Comparison of ENCODE assay signal across 15 mouse cellular contexts in genomic region chr16:72402381-72402780, GRCm38 (mm10).
DNase-seq lines count a peak whose midpoint lies in the region; ATAC-seq and TF ChIP-seq lines count a peak whose summit lies in the region.
"Had no signal": no experiment of that assay in that cellular context is flagged by ENCODE, and none has a peak within 500 bp of the region (broad histone marks: within the 10 kb centered on the region; RNA-seq: fewer than 3 reads in every experiment).

No protein-coding gene starts in this region.

- H3K9me3 ChIP-seq in forebrain, embryonic 10.5 days: no peaks in the 10 kb centered on the region
- no peaks in the 10 kb centered on the region for H3K9me3 ChIP-seq in forebrain, postnatal 0 days (ENCODE audit: low read length)
- H3K9me3 ChIP-seq in forebrain, embryonic 14.5 days (replicated peaks; ENCODE audit: control insufficient read depth, low read length): no peaks in the 10 kb centered on the region
- H3K9me3 ChIP-seq in midbrain, embryonic 15.5 days: no peaks in the 10 kb centered on the region
- H3K9me3 ChIP-seq: G1E; heart, embryonic 10.5 days had no signal

- H3K4me2 ChIP-seq in forebrain, postnatal 0 days (ENCODE audit: low read depth): no peak overlapping the region
- H3K4me2 ChIP-seq in forebrain, embryonic 14.5 days (ENCODE audit: low read length): peak overlapping the region; percentile 12; the same call in 1 of the 2 replicates
- H3K4me2 ChIP-seq in midbrain, embryonic 15.5 days: peak overlapping the region; percentile 18; the same call in 1 of the 2 replicates
- H3K4me2 ChIP-seq: limb, embryonic 13.5 days; lung, embryonic 14.5 days had no signal

- peak; percentile 22 for DNase-seq in forebrain, embryonic 10.5 days (ENCODE audit: extremely low spot score, low spot score)
- no peak for DNase-seq in forebrain, postnatal 0 days
- peak; percentile 80 for DNase-seq in brain, embryonic 14.5 days (ENCODE audit: low read depth)
- peak; percentile 60 for DNase-seq in forebrain, embryonic 14.5 days (ENCODE audit: low spot score)
- no peak for DNase-seq in ovary, postnatal 36 days (ENCODE audit: low spot score)
- no peak for DNase-seq in cerebellum, postnatal 4 days (ENCODE audit: low spot score in 2 of 2)
- DNase-seq in heart, postnatal 4 days: no peak
- DNase-seq: layer of hippocampus, adult 9-11 months; lung, embryonic 14.5 days had no signal

- ATAC-seq in forebrain, postnatal 0 days: no peak
- ATAC-seq in forebrain, embryonic 14.5 days: peak; percentile 73
- ATAC-seq in midbrain, embryonic 15.5 days (replicated peaks): 0 out of 2 replicates have a peak, but pooled peaks have one; percentile 39
- ATAC-seq: activated CD4-positive, CD25-positive, alpha-beta regulatory T cell, adult 4 months; intestine, embryonic 16.5 days had no signal

- no peak overlapping the region for H3K9ac ChIP-seq in forebrain, postnatal 0 days
- H3K9ac ChIP-seq in forebrain, embryonic 14.5 days (ENCODE audit: low read length): no peak overlapping the region
- H3K9ac ChIP-seq in midbrain, embryonic 15.5 days: no peak overlapping the region
- H3K9ac ChIP-seq: limb, embryonic 13.5 days; lung, embryonic 14.5 days had no signal

- TF ChIP-seq CTCF in forebrain, postnatal 0 days (IDR thresholded peaks at IDR 0.05; ENCODE audit: low read depth): no peak
- no peak for TF ChIP-seq CTCF in brain, embryonic 14.5 days (IDR thresholded peaks at IDR 0.05; ENCODE audit: borderline replicate concordance, extremely low read depth, insufficient read depth, insufficient read length)

- H3K4me1 ChIP-seq in forebrain, embryonic 10.5 days: peaks cover 19% of the 10 kb centered on the region
- H3K4me1 ChIP-seq in forebrain, postnatal 0 days (ENCODE audit: insufficient read depth): no peaks in the 10 kb centered on the region
- H3K4me1 ChIP-seq in forebrain, embryonic 14.5 days (ENCODE audit: control insufficient read depth, insufficient read depth, low read length): peaks cover 5% of the 10 kb centered on the region; the same call in 1 of the 2 replicates
- peaks cover 3% of the 10 kb centered on the region; the same call in 1 of the 2 replicates for H3K4me1 ChIP-seq in midbrain, embryonic 15.5 days

- H3K27me3 ChIP-seq in forebrain, embryonic 10.5 days (ENCODE audit: poor library complexity, severe bottlenecking): peaks cover 47% of the 10 kb centered on the region
- H3K27me3 ChIP-seq in forebrain, postnatal 0 days (ENCODE audit: insufficient read depth, low read length): no peaks in the 10 kb centered on the region
- H3K27me3 ChIP-seq in forebrain, embryonic 14.5 days (replicated peaks; ENCODE audit: control insufficient read depth, insufficient read depth, low read length): no peaks in the 10 kb centered on the region
- no peaks in the 10 kb centered on the region for H3K27me3 ChIP-seq in midbrain, embryonic 15.5 days (replicated peaks)
- H3K27me3 ChIP-seq: limb, embryonic 13.5 days had no signal

- no peak overlapping the region for H3K4me3 ChIP-seq in forebrain, embryonic 10.5 days
- no peak overlapping the region for H3K4me3 ChIP-seq in forebrain, postnatal 0 days (ENCODE audit: low read depth, low read length)
- H3K4me3 ChIP-seq in forebrain, embryonic 14.5 days (ENCODE audit: low read depth, low read length): no peak overlapping the region
- no peak overlapping the region for H3K4me3 ChIP-seq in midbrain, embryonic 15.5 days
- H3K4me3 ChIP-seq: heart, embryonic 10.5 days; limb, embryonic 13.5 days had no signal

- no peaks in the 10 kb centered on the region for H3K36me3 ChIP-seq in forebrain, embryonic 10.5 days (replicated peaks)
- H3K36me3 ChIP-seq in forebrain, postnatal 0 days (ENCODE audit: insufficient read depth): no peaks in the 10 kb centered on the region
- no peaks in the 10 kb centered on the region for H3K36me3 ChIP-seq in forebrain, embryonic 14.5 days (ENCODE audit: control insufficient read depth, insufficient read depth, low read length)
- H3K36me3 ChIP-seq in midbrain, embryonic 15.5 days (replicated peaks): no peaks in the 10 kb centered on the region
- H3K36me3 ChIP-seq: G1E; heart, embryonic 10.5 days; limb, embryonic 13.5 days had no signal

- 10% methylated on average over 9 of the region's 9 CpGs for WGBS in forebrain, embryonic 10.5 days
- WGBS in forebrain, postnatal 0 days: 16% methylated on average over 9 of the region's 9 CpGs
- WGBS in forebrain, embryonic 14.5 days: 10% methylated on average over 9 of the region's 9 CpGs
- WGBS in midbrain, embryonic 15.5 days: 19% methylated on average over 9 of the region's 9 CpGs

- no peak overlapping the region for H3K27ac ChIP-seq in forebrain, embryonic 10.5 days
- H3K27ac ChIP-seq in forebrain, postnatal 0 days (ENCODE audit: low read depth, low read length): no peak overlapping the region
- no peak overlapping the region for H3K27ac ChIP-seq in forebrain, embryonic 14.5 days (ENCODE audit: low read depth, low read length)
- H3K27ac ChIP-seq in midbrain, embryonic 15.5 days: no peak overlapping the region
- H3K27ac ChIP-seq: heart, embryonic 10.5 days; limb, embryonic 13.5 days had no signal

- TF ChIP-seq POLR2A in brain, embryonic 14.5 days (IDR thresholded peaks at IDR 0.05; ENCODE audit: borderline replicate concordance, extremely low read depth, insufficient read depth, insufficient read length, poor library complexity, severe bottlenecking): no peak

Comparison
In these comparisons a context has a peak if more than half of its experiments do, and no peak if none do; other contexts are left out.
1. DNase-seq: peak in forebrain, embryonic 10.5 days (single experiment), brain, embryonic 14.5 days (single experiment) and forebrain, embryonic 14.5 days (single experiment); none in forebrain, postnatal 0 days (single experiment), ovary, postnatal 36 days (single experiment), cerebellum, postnatal 4 days (0 of 2) and heart, postnatal 4 days (single experiment).